Mouse (Mus musculus) heart, embryonic 10.5 days (tissue): ENCODE results near the gene Nppc. TPM values are rescaled to one million over a fixed set of nuclear protein-coding genes. Genes with fewer than 3 reads are reported as not detected.

ENCODE experiments used
- microRNA-seq: library from miRNA; unstranded; fragments of <30 nt; microRNA quantifications from one replicate; pipeline ENCODE4, GENCODE M21; 2017
- polyA plus RNA-seq: library from polyadenylated mRNA; unstranded; fragments of >200 nt; fragmentation: Nextera tagmentation; extraction: Ambion mirVana; gene quantifications from 2 replicates; pipeline ENCODE4 v1.2.1, GENCODE M21; 2016

The Nppc gene
- polyA plus RNA-seq, 1 experiment from 2014 or later = 0.38 TPM

Small RNAs within 50 kb of the gene (microRNA-seq; reads per million reads assigned to microRNA genes)
- gene Gm22955 = not detected

Other genes starting within 250 kb of the Nppc start
- 0.10 TPM in 1 of 2 replicates, not detected in the other for gene Nmur1, start 244.3 kb downstream of the Nppc start, polyA plus RNA-seq
- not detected in 2 replicates for gene Tex44, start 244.2 kb downstream of the Nppc start, polyA plus RNA-seq
- 1,013 and 1,650 TPM in 2 replicates for gene Ptma, start 143.8 kb downstream of the Nppc start, polyA plus RNA-seq
- gene Pde6d, start 87.9 kb downstream of the Nppc start, polyA plus RNA-seq = 69.7 and 73.6 TPM in 2 replicates
- gene Cops7b, start 87.7 kb downstream of the Nppc start, polyA plus RNA-seq = 41.3 and 45.9 TPM in 2 replicates
- gene Dis3l2, start 33.2 kb upstream of the Nppc start, polyA plus RNA-seq = 20.6 and 23.2 TPM in 2 replicates